Mouse (Mus musculus): ENCODE data around the gene Gm4924. TPM values are rescaled to one million over a fixed set of nuclear protein-coding genes. Genes with fewer than 3 reads are reported as not detected.

Gm4924 gene
- polyA plus RNA-seq, 1 experiment from 2014 or later = 6.2 TPM

Other genes with a start within 250 kb of the Gm4924 start
- gene AU041133, start 226.2 kb upstream of the Gm4924 start, polyA plus RNA-seq (2015; fragmentation: Nextera tagmentation; extraction: Ambion mirVana) = 4.4 and 5.3 TPM in 2 replicates
- gene Zfp938, start 113.0 kb upstream of the Gm4924 start, polyA plus RNA-seq (2015; fragmentation: Nextera tagmentation; extraction: Ambion mirVana) = 14.5 and 15.2 TPM in 2 replicates
- not detected in 2 replicates for gene 4932415D10Rik, start 37.7 kb upstream of the Gm4924 start, polyA plus RNA-seq (2015; fragmentation: Nextera tagmentation; extraction: Ambion mirVana)
- not detected in 2 replicates for gene Gm1553, start 138.4 kb downstream of the Gm4924 start, polyA plus RNA-seq (2015; fragmentation: Nextera tagmentation; extraction: Ambion mirVana)